Mouse (Mus musculus) splenic B cell, adult 2 months (primary cell): ENCODE data around the gene Ctdsp2.

Source experiments
- DNase-seq: peaks from one replicate; pipeline ENCODE4 v3.0.0-alpha.2; 2011; ENCODE audit warnings: low read depth, low spot score
- H3K27me3 ChIP-seq: 2 replicates; pipeline ENCODE4 v1.6.1; 2012; ENCODE audit warnings: mild to moderate bottlenecking, low read length, moderate library complexity, mixed read lengths; ENCODE audit not compliant: control insufficient read depth, poor library complexity, insufficient read depth, severe bottlenecking
- H3K36me3 ChIP-seq: 2 replicates; pipeline ENCODE4 v1.6.1; 2012; ENCODE audit warnings: mild to moderate bottlenecking, low read length, moderate library complexity, mixed read lengths; ENCODE audit not compliant: control insufficient read depth, poor library complexity, insufficient read depth, severe bottlenecking

Gene Ctdsp2

DNA sequence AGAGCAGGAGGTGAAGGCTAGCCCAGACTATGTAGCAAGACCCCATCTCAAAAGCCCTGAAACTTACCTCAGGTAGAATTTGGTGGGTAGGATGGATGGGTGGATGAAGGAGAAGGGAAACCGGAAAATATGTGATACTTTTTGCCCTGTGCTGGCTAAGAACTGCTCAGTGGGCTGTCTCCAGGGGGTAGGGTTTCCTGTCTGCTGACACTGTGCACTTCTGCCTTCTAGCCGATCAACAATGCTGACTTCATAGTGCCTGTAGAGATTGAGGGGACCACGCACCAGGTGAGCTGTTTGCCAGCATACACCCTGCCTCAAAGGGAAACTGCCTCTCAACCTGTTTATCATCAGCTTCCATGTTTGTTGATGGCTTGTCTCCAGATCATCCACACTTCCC lies 15.1 kb downstream of the Ctdsp2 start:
- peak; percentile 66 for DNase-seq
- H3K36me3 ChIP-seq: peaks cover 8% of the 10 kb centered on the region
- no peaks in the 10 kb centered on the region for H3K27me3 ChIP-seq

GRCm38 (mm10) chr10:126997340-126998113 lies 19.0 kb downstream of the Ctdsp2 start:
- Histone ChIP-seq H3K36me3 (peaks cover 8% of the 10 kb centered on the region), H3K27me3 (no peaks in the 10 kb centered on the region)
- no peak for DNase-seq

DNA sequence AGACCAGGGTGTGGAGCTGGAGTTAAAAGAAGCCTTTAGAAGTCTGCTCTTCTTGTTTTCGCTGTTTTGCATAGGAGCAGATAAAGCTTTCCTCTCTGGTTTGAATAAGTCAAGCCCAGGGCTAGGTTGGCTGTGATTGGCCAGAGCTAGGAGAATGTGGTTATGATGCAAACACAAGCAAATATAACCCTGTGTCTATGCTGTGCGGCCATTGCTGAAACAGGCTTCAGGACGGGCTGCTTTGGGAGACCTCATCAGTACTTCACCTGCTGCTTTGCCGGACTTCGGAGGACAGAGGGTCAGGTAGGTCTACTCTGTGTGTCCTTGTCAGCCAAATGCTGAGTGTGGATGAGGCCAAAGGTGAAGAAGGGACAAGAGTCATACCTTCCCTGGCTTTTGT lies 22.0 kb downstream of the Ctdsp2 start, which contains the start of gene Avil:
TSS of gene Avil (plus strand) at position 181 of the 400 bp plus-strand sequence.
- no peak for DNase-seq
- Histone ChIP-seq H3K36me3 (peaks cover 8% of the 10 kb centered on the region), H3K27me3 (no peaks in the 10 kb centered on the region)

DNA sequence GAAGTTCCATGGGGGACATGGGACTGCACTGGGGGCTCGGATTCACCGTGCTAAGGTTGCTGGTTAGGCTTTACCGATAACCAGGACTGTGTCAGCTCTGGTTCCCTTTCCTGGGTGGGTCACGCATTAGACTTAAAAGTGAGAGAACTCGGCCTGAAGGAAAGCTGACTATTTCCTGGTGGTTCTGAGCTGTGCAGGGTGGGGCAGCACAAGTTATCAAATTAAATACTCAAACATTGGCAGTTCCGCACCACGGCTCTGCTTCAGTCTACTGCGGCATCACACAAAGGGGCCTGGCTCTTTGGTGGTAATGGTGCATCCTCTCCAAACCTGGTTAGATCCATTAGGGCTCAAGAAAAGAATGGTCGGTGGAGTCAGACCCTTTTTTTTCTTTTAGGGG lies 22.8 kb downstream of the Ctdsp2 start:
- Histone ChIP-seq H3K27me3 (no peaks in the 10 kb centered on the region), H3K36me3 (peaks cover 8% of the 10 kb centered on the region)
- DNase-seq: no peak

DNA sequence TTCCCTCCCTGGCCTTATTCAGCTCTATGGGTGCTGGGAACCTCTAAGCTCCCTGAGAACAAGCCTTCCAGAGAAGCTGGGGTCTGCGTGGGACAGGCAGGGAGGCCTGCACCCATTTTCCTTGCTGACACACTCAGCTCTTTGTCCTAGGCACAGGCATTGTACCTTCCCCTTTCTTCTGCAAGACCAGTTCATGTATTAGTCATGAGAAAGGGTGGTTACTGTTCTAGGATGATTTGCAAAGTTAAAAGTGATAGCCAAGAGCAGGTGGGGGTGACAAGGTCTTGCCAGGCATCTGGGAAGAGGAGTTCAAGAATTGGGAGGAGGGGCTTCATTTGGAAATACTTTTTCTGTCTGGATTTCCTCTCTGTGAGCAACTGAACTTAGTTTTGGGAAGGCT lies 23.5 kb downstream of the Ctdsp2 start:
- H3K27me3 ChIP-seq: no peaks in the 10 kb centered on the region
- DNase-seq: no peak
- peaks cover 8% of the 10 kb centered on the region for H3K36me3 ChIP-seq

DNA sequence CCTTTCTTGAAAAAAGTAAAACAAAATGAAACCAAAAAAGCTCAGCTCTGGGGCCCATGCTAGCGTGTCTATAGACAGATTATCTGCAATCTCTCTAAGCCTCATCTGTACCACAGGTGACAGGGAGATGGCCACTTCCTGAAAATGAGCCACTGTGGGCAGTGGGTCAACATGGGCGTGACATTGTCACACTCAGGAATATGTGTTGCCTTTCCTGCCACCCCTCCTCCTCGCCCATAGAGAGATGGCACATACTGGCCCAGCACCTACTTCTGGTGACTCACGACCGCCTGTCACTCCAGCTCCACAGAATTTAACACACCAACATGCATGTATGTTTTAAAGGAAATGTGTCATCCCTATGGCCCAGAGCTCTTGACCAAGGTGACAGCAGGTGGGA lies 24.2 kb downstream of the Ctdsp2 start:
- no peaks in the 10 kb centered on the region for H3K27me3 ChIP-seq
- peaks cover 6% of the 10 kb centered on the region for H3K36me3 ChIP-seq
- no peak for DNase-seq

- no peaks in the 10 kb centered on the region for H3K27me3 ChIP-seq
- H3K36me3 ChIP-seq: peaks cover 2% of the 10 kb centered on the region
- DNase-seq: no peak
These were observed 24.8 kb downstream of the Ctdsp2 start for GRCm38 (mm10) chr10:127003334-127003733.

DNA sequence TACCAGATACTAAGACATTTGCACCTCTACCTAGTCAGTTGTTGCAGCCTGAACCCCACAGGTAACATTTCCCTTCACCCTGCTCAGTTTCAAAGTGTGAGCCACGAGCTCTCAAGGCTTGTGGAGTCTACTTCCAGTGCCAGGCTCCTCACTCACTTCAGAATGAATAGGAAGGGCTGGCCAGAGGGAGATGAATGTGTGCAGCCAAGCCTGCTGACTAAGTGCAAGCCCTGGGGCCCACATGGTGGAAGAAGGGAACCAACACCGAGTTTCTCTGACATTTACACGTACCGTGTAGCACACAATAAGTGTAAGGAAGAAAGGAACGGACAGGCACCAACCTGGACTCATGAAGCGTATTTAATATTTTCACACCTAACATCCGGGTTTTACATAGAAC lies 25.3 kb downstream of the Ctdsp2 start:
- Histone ChIP-seq H3K27me3 (no peaks in the 10 kb centered on the region), H3K36me3 (peaks cover 2% of the 10 kb centered on the region; the same call in 1 of the 2 replicates)
- no peak for DNase-seq

- DNase-seq: no peak
- no peaks in the 10 kb centered on the region for H3K36me3 ChIP-seq
- no peaks in the 10 kb centered on the region for H3K27me3 ChIP-seq
These were observed 38.0 kb downstream of the Ctdsp2 start for GRCm38 (mm10) chr10:127016488-127016887.

- H3K27me3 ChIP-seq: no peaks in the 10 kb centered on the region
- no peaks in the 10 kb centered on the region for H3K36me3 ChIP-seq
- no peak for DNase-seq
These were observed 38.6 kb downstream of the Ctdsp2 start for GRCm38 (mm10) chr10:127017071-127017470.

DNA sequence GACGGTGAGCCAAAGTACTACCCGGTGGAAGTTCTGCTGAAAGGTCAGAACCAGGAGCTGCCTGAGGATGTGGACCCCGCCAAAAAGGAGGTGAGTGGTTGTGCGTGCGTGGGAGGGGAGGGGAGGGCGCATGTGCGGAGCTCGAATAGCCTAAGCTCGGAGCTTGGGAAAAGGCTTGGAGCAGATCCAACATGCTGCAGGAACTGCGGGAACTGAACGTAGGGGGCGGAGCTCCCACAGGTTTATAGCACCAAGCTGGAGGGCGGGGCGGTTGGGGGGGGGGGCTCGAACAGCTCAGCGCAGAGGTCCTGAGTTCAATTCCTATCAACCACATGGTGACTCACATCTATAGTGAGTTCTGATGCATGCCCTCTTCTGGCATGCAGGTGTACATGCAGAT lies 39.9 kb downstream of the Ctdsp2 start:
- no peaks in the 10 kb centered on the region for H3K36me3 ChIP-seq
- no peaks in the 10 kb centered on the region for H3K27me3 ChIP-seq
- DNase-seq: no peak

DNA sequence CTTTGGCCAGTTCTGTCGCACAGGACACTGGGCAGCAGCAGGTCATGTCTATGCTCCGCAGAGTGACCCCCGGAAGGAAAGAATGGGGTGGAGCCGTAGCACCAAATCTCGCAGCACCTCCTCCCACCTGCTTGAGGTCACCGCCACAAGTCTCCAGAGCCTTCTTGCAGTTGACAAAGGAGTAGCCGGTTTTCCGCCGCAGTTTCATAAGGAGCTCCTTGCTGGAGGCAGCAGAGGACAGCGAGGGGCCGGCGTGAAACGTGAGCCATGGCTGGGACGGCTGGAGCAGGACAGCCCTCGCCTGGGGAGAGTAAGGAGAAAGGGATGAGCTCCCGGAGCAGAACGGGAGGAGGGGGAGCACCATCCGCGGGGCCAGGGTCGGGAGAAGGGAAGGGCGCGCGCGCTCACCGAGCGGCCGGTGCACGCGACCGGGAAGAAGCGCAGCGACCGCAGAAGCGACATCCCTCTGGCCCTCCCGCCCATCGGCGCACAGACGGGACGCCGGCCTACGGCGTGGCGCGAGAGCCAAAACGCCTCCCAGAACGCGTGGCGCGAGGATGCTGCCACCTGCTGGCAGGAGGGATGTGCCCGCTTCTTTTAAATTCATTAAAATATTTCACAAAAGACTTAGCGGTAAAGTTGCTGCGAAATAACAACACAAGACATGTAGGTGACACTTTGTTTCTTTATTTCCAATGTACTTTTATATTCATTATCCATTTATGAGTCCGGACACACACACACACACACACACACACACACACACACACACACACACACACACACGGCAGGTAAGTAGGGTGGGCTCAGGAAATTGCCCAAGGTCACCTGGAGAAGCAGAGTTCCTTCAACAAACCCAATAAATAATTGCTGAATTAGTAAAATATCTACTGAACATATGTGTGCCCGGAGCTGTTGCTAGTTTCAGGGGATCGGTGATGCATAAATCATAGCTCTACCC lies 52.1 kb downstream of the Ctdsp2 start, which contains the start of gene Tsfm:
TSS of gene Tsfm (minus strand) at position 505 of the 961 bp plus-strand sequence.
- DNase-seq: peak; percentile 92
- no peaks in the 10 kb centered on the region for H3K36me3 ChIP-seq
- no peaks in the 10 kb centered on the region for H3K27me3 ChIP-seq

DNA sequence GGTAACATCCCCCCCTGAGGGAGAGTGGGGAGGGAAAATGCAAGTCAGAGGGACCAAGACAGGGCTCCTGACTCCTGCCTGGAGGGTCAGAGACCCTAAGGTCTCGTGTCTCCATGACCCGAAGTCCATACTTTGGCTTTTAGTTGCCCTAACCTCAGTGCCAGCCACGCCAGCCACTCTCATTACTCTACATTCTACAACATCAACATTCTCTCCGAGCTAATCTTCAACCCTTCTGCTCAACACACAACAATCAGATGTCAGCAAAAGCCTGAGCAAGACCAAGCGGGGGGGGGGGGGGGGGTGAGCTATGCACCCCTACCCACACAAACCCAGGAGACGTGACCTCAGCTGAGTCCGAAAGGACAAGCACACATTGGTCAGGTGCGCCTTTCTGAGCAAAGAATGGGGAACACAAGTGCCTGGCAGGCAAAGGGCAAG lies 54.8 kb downstream of the Ctdsp2 start:
- DNase-seq: no peak
- Histone ChIP-seq H3K27me3 (no peaks in the 10 kb centered on the region), H3K36me3 (no peaks in the 10 kb centered on the region)

DNA sequence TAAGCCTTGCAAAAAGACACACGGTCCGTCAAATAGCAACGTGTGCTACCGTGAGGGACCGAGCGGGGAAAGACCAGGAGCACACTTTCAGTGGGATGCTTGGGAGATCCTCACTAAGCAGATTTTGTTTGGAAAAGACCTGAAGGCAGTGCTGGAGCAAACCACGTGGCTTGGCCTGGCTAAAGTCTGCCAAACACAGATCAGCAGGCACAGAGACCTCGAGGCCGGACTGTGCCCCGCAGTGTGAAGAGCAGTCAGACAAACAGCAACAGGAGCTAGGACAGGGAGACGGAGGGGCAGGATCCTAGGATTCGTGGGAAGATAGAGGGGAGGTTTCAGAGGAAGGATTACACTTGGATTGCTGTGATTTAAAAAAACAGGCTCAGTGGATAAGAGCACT lies 57.8 kb downstream of the Ctdsp2 start:
- H3K27me3 ChIP-seq: no peaks in the 10 kb centered on the region
- DNase-seq: no peak
- H3K36me3 ChIP-seq: no peaks in the 10 kb centered on the region

GRCm38 (mm10) chr10:127037641-127038040 lies 59.1 kb downstream of the Ctdsp2 start:
- no peak for DNase-seq
- H3K27me3 ChIP-seq: no peaks in the 10 kb centered on the region
- H3K36me3 ChIP-seq: no peaks in the 10 kb centered on the region
